Mouse (Mus musculus) forebrain, embryonic 10.5 days (tissue): ENCODE data around the gene Zfp839. TPM values are rescaled to one million over a fixed set of nuclear protein-coding genes. Genes with fewer than 3 reads are reported as not detected.

Source experiments
- DNase-seq: peaks from one replicate; pipeline ENCODE4 v3.0.0-alpha.2; 2017; ENCODE audit warnings: low spot score; ENCODE audit errors: extremely low spot score
- H3K27ac ChIP-seq: fragments of 300-500 bp; sonication (generic); 2 replicates; pipeline ENCODE4 v1.5.1; 2016; ENCODE audit warnings: mild to moderate bottlenecking
- H3K27me3 ChIP-seq: fragments of 300-500 bp; sonication (generic); 2 replicates; pipeline ENCODE4 v1.6.1; 2016; ENCODE audit warnings: mild to moderate bottlenecking; ENCODE audit not compliant: poor library complexity, severe bottlenecking
- H3K36me3 ChIP-seq: fragments of 300-500 bp; sonication (generic); replicated peaks from 2 replicates; pipeline ENCODE4 v1.6.1; 2016; ENCODE audit warnings: mild to moderate bottlenecking, moderate library complexity
- H3K4me1 ChIP-seq: fragments of 300-500 bp; sonication (generic); 2 replicates; pipeline ENCODE4 v1.6.1; 2016
- H3K4me3 ChIP-seq: fragments of 300-500 bp; sonication (generic); 2 replicates; pipeline ENCODE4 v1.5.1; 2016; ENCODE audit warnings: mild to moderate bottlenecking, moderate library complexity
- H3K9me3 ChIP-seq: fragments of 300-500 bp; sonication (generic); 2 replicates; pipeline ENCODE4 v1.6.1; 2016; ENCODE audit warnings: mild to moderate bottlenecking, moderate library complexity
- WGBS: fragments of 180-500 bp; shearing (Covaris S2); methylation state at CpG from one replicate; pipeline ENCODE4 v1.1.7; 2016; 5-methylcytosine and 5-hydroxymethylcytosine counted together
- polyA plus RNA-seq: library from polyadenylated mRNA; unstranded; fragments of >200 nt; fragmentation: Nextera tagmentation; extraction: Ambion mirVana; gene quantifications from 2 replicates; pipeline ENCODE4 v1.2.1, GENCODE M21; 2016

Zfp839 gene
- polyA plus RNA-seq, 1 experiment from 2014 or later, result 4.2 TPM

DNA sequence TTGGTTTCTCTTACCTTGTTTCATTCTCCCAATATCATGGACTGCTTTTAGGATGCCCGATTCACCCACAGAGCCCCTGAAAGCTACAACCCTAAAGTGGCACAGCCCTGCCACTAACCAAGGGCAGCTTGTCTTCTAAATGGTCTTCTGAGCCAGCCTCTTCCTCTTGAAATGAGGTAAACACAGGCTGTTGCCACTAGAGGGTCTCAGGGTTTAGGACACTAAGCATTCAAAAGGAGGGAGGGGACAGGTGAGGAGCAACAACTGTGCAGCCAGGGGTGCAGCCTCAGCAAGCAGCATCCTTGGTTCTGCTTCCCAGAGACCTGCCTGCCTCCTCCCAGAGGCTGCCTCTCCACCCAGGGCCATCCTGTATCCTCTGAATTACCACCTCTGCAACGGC lies 28.3 kb upstream of the Zfp839 start:
- Histone ChIP-seq H3K27me3 (no peaks in the 10 kb centered on the region), H3K4me3 (no peak overlapping the region), H3K36me3 (peaks cover 20% of the 10 kb centered on the region; the same call in 1 of the 2 replicates), H3K4me1 (no peaks in the 10 kb centered on the region), H3K9me3 (no peaks in the 10 kb centered on the region), H3K27ac (no peak overlapping the region)
- 84% methylated on average over 2 of the region's 2 CpGs for WGBS
- no peak for DNase-seq

DNA sequence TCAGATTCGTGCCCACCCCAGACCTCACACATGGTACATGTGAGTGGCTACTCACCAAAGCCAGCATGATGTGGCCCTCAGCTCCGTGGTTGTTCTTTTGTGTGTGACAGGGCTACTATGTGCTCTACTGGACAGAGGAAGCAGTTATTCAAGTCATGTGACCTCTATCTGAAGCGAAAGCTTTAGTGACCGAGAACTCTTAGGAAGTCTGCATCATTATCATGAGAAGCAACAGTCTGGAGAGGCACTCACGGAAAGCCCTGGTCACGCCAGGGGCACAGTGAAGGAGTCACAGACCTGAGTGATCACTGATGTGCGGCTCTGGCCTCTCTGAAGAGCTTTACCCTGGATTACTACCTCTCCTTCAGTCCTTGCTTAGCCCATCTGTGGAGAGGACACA lies 27.7 kb upstream of the Zfp839 start:
- H3K27me3 ChIP-seq, result no peaks in the 10 kb centered on the region
- no peaks in the 10 kb centered on the region for H3K9me3 ChIP-seq
- H3K27ac ChIP-seq, result no peak overlapping the region
- WGBS, result 89% methylated on average over 7 of the region's 7 CpGs
- H3K4me1 ChIP-seq, result no peaks in the 10 kb centered on the region
- DNase-seq, result no peak
- no peak overlapping the region for H3K4me3 ChIP-seq
- H3K36me3 ChIP-seq, result peaks cover 24% of the 10 kb centered on the region

DNA sequence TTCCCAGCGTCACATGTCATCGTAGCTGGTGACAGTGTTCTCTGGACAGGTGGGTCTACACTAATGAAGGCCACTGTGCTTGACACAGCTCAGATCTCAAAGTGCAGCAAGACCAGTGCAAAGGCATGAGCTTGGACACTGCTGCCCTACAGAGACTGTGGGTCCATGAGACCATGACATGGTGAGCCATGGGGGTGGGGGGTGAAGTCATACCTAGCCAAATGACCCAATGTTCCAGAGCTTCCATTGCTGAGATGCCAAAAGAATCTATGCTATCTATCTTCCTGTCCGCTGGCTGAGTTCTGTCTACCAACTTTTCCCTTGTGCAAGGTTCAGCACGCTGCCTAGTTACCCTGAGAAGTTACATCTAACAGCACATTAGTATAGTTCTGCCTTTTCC lies 21.1 kb upstream of the Zfp839 start:
- Histone ChIP-seq H3K4me1 (no peaks in the 10 kb centered on the region), H3K36me3 (peaks cover 4% of the 10 kb centered on the region)
- no peak for DNase-seq

DNA sequence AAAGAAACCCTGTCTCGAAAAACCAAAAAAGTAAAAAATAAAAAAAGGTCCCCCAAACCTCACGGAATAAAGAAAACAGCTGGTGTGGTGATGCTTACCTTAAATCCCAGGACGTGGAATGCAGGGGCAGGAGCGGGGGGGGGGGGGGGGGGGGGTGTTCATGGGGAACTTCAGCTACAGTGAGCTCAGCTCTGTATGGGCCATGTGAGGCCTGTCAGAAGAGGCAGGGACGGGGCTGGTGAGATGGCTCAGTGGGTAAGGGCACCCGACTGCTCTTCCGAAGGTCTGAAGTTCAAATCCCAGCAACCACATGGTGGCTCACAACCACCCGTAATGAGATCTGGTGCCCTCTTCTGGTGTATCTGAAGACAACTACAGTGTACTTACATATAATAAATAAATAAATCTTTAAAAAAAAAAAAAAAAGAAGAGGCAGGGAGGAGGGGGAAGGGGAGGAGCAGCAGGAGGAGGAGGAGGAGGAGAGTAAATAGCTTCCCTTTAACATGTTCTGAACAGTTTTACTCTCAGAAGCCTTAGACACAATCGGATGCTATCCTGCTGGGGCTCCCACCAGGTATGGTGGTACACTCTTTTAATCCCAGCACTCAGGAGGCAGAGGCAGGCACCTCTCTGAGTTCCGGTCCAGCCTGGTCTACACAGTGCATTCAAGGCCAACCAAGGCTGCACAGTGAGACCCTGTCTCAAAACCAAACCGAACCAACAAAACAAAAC lies 19.6 kb upstream of the Zfp839 start:
- H3K4me3 ChIP-seq, result no peak overlapping the region
- no peak for DNase-seq
- 86% methylated on average over 9 of the region's 11 CpGs for WGBS
- H3K27me3 ChIP-seq, result no peaks in the 10 kb centered on the region
- peaks cover 4% of the 10 kb centered on the region; the same call in 1 of the 2 replicates for H3K4me1 ChIP-seq
- no peak overlapping the region for H3K27ac ChIP-seq
- no peaks in the 10 kb centered on the region for H3K9me3 ChIP-seq
- peaks cover 4% of the 10 kb centered on the region for H3K36me3 ChIP-seq

More for the DNA sequence above, 21.1 kb upstream of the Zfp839 start:
- Histone ChIP-seq H3K9me3 (no peaks in the 10 kb centered on the region), H3K27me3 (no peaks in the 10 kb centered on the region), H3K27ac (no peak overlapping the region), H3K4me3 (no peak overlapping the region)
- WGBS, result 96% methylated on average over 4 of the region's 4 CpGs

DNA sequence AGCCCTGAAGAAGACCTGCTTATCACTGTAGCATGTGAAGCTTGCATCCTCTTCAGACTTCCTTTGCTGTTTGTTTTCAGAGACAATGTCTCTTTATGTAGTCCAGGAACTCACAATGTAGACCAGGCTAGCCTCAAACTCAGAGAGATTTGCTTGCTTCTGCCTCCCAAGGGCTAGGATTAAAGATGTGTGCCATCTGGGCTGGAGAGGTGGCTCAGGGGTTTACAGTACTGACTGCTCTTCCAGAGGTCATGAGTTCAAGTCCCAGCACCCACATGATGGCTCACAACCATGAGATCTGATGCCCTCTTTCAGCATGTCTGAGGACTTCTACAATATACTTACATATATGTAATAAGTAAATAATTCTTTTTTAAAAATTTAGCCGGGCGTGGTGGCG lies 14.9 kb upstream of the Zfp839 start:
- H3K27ac ChIP-seq, result no peak overlapping the region
- peaks cover 32% of the 10 kb centered on the region for H3K4me1 ChIP-seq
- no peak for DNase-seq
- H3K9me3 ChIP-seq, result no peaks in the 10 kb centered on the region
- H3K4me3 ChIP-seq, result no peak overlapping the region
- WGBS, result 95% methylated on average over 3 of the region's 3 CpGs
- H3K36me3 ChIP-seq, result no peaks in the 10 kb centered on the region; the same call in 1 of the 2 replicates
- H3K27me3 ChIP-seq, result peaks cover 11% of the 10 kb centered on the region; the same call in 1 of the 2 replicates

DNA sequence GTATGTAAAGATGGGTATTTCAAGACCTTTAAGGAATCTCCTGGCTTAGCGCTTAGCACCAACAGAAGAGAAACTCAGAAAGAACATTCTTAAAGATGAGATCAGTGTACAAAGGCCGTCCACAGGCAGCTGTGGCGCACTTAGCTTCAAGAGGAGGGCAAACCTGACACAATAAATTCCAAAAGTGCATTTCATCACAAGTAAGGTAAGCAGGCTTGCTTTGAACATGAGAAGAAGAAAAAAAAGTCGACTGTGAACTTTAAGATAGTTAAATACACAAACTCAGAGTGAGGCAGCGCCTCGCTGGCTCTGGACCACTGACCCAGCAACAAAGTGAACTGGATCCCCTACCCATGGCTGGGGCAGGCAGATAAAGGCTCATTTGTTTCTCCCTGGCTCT lies 13.3 kb upstream of the Zfp839 start:
- Histone ChIP-seq H3K4me3 (peak overlapping the region; percentile 32; the same call in 1 of the 2 replicates), H3K9me3 (no peaks in the 10 kb centered on the region), H3K4me1 (peaks cover 40% of the 10 kb centered on the region), H3K36me3 (no peaks in the 10 kb centered on the region; the same call in 1 of the 2 replicates), H3K27ac (peak overlapping the region; percentile 86), H3K27me3 (peaks cover 11% of the 10 kb centered on the region; the same call in 1 of the 2 replicates)
- no peak for DNase-seq
- 52% methylated on average over 6 of the region's 6 CpGs for WGBS

DNA sequence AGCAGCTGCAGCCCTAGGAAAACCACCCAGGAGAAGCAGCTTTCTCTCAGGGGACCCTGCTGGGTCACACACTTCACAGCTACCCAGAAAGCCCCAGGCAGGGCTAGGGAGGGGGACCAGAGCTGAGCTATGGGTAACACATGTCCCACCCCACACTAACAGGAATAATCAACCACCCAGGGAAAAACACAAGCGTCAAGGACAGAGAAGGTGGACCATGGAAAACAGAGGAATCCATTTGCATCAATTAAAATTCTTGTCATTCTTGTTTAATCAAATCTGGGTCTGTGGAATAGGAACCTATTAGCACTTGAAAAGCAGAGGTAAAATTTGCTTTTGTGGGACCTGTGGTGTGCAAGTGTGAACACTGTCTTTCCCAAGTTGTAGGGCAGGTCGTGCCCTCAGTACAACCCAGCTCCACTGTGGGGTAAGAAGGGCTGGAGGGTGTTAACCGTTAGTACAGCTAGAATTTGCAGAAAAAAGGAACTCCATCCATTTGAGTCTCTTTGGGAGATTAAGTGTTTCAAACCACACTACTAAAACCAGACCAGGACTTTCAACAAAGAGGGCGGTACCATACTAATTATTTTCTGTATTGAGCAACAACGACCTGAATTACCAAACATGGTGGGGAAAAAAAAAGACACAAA lies 12.7 kb upstream of the Zfp839 start:
- no peaks in the 10 kb centered on the region for H3K9me3 ChIP-seq
- H3K4me1 ChIP-seq, result peaks cover 40% of the 10 kb centered on the region
- DNase-seq, result no peak
- H3K27ac ChIP-seq, result peak overlapping the region; percentile 86
- peak overlapping the region; percentile 32; the same call in 1 of the 2 replicates for H3K4me3 ChIP-seq
- no peaks in the 10 kb centered on the region for H3K36me3 ChIP-seq
- peaks cover 11% of the 10 kb centered on the region; the same call in 1 of the 2 replicates for H3K27me3 ChIP-seq
- 32% methylated on average over 5 of the region's 5 CpGs for WGBS

DNA sequence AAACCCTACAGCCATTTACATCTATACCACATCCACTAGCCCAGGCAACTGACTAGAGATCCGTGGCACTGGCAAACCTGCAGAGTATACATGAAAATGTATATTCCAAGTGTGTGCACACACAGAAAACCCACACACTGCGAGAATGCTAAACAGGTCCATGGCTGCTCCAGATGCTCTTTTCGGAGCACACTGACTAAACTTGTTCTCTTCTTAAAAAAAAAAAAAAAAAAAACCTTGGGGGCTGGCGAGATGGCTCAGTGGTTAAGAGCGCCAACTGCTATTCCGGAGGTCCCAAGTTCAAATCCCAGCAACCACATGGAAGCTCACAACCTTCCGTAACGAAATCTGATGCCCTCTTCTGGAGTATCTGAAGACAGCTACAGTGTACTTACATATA lies 12.2 kb upstream of the Zfp839 start:
- 86% methylated on average over 8 of the region's 8 CpGs for WGBS
- no peak for DNase-seq
- Histone ChIP-seq H3K4me3 (no peak overlapping the region), H3K36me3 (no peaks in the 10 kb centered on the region), H3K4me1 (peaks cover 40% of the 10 kb centered on the region), H3K27me3 (peaks cover 11% of the 10 kb centered on the region; the same call in 1 of the 2 replicates), H3K9me3 (no peaks in the 10 kb centered on the region), H3K27ac (peak overlapping the region; percentile 86; the same call in 1 of the 2 replicates)

DNA sequence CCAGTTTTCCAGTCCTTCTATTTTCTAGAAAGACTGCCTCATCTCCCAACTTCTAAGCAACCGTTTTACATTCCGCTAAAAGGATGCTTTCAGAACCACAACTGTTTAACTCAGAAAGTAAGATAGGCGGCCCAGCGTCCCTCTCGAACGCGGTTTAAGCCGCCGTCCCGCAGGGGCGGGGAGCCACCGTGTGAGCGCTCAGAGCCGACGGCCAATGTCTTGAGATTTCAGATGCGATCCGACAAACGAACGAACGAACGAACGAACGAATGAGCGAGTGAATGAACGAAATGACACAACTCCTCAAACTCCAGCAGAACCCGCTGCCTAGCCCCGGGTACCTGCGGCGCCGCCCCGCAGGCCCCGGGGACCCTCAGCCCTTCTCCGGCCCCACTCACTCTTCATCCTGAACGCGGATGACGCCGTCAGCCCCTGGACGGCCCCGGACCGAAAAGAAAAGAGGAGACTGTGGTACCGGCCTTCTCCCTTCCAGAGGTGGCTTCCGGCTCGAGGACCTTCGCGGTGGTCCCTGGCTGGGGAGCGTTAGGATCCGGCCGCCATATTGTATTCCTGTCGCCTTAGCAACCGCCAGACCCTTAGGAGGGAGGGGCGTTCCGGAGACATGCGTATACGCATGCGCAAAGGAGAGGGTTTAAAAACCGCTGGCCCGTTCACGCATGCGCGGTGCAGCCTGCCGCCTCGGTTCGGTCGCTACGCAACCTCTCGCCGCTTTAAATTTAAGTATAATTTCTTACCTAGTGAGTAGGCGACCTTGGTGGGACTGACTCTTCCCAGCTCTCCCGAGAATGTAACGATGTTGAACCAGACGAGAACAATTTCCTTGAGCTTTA lies 9.5 kb upstream of the Zfp839 start, which contains the start of gene Mok:
TSS of gene Mok (minus strand) at position 592 of the 851 bp plus-strand sequence.
- Histone ChIP-seq H3K36me3 (no peaks in the 10 kb centered on the region), H3K4me3 (peak within 1 kb of the TSS; percentile 74), H3K9me3 (no peaks in the 10 kb centered on the region), H3K27ac (peak within 1 kb of the TSS; percentile 80), H3K4me1 (peaks cover 55% of the 10 kb centered on the region), H3K27me3 (peaks cover 31% of the 10 kb centered on the region)
- peak; percentile 97 for DNase-seq
- under 1% methylated on average over 71 of the region's 71 CpGs for WGBS

DNA sequence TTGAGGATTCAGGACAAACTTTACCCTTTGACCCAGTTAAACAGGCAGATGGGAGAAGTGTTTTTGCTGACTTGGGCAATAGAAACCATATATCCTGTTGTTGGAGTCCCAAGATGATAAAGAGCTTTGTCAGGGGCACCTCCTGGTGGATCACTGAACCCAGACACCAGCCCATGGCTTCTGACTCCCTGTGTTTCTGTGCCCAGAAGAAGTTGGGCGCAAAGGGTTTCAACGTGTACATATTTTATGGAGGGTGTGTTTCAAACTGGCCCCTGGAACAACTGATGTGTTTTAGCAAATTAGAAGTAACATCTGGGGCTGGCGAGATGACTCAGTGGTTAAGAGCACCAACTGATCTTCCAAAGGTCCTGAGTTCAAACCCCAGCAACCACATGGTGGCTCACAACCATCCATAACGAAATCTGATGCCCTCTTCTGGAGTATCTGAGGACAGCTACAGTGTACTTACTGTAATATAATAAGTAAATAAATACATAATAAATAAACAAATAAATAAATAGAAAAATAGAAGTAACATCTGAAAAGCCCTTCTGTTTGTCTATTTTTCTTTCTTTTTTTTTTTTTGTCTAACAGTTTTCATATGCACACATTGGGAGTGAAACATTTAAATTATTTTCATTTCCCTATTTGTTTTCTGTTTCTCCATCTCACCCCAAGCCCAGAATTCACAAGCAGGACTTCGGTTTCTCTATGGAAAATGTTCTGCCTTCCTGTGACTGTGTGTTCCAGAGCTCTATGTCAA lies 8.1 kb upstream of the Zfp839 start:
- Histone ChIP-seq H3K9me3 (no peaks in the 10 kb centered on the region), H3K4me3 (no peak overlapping the region), H3K27me3 (peaks cover 44% of the 10 kb centered on the region), H3K4me1 (peaks cover 56% of the 10 kb centered on the region), H3K27ac (no peak overlapping the region), H3K36me3 (no peaks in the 10 kb centered on the region)
- 74% methylated on average over 5 of the region's 5 CpGs for WGBS
- DNase-seq, result no peak

DNA sequence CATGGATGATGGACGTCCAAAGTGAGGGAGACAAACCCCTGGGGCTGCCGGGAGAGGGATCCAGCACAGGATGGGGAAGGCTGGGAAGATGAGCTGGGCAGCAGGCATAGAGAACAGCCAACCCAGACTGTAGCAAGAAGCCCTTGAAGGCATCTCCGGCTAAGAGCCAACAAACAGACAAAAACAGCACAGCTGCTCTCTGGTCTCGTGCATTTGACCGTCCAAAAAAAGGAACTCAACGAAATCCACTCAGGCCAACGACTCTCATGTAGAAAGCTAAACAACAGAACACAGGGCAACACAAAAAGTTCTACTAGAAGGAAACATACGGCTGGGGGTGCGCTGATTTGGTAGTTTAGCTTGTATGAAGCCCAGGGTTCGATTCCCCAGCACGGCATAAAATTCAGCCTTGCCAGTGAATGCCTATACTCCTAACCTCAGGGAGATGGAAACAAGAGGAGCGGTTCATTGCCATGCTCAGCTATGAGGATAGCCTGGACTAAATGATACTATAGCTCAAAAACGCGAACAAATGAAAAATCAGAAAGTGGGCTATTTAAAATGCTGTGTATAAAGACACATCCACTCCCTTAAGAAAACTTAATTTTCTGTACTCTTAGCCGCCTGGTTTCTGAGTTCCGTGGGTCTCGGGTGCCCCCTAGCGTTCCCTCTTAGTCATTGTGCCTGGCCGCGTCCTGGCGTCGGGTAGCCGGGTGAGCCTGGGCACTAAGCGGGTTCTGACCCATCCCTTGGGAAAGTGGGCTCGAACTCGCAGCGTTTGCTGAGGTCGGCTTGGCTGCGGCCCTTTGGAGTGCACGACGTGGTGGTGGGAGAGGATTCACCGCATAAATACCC lies 6.6 kb upstream of the Zfp839 start:
- H3K9me3 ChIP-seq, result no peaks in the 10 kb centered on the region
- peak overlapping the region; percentile 59 for H3K4me3 ChIP-seq
- peaks cover 58% of the 10 kb centered on the region for H3K27me3 ChIP-seq
- 21% methylated on average over 32 of the region's 32 CpGs for WGBS
- H3K27ac ChIP-seq, result no peak overlapping the region
- H3K36me3 ChIP-seq, result no peaks in the 10 kb centered on the region
- peak; percentile 87 for DNase-seq
- peaks cover 45% of the 10 kb centered on the region for H3K4me1 ChIP-seq
